Mouse (Mus musculus) lung, adult 10 weeks (tissue): ENCODE results near the gene Nup210l. TPM values are rescaled to one million over a fixed set of nuclear protein-coding genes. Genes with fewer than 3 reads are reported as not detected.

ENCODE experiments used
- polyA plus RNA-seq: library from polyadenylated mRNA; stranded (reverse); fragments of 350-450 nt; fragmentation: Illumina TruSeq; extraction: RNeasy Lipid Tissue Mini Kit (QIAGEN cat#74804); gene quantifications from one replicate; pipeline ENCODE4 v1.2.3, GENCODE M21; 2014; ENCODE audit warnings: low read depth, low replicate concordance; ENCODE audit not compliant: insufficient read depth

Nup210l gene
- polyA plus RNA-seq: 0.12 TPM

DNA sequence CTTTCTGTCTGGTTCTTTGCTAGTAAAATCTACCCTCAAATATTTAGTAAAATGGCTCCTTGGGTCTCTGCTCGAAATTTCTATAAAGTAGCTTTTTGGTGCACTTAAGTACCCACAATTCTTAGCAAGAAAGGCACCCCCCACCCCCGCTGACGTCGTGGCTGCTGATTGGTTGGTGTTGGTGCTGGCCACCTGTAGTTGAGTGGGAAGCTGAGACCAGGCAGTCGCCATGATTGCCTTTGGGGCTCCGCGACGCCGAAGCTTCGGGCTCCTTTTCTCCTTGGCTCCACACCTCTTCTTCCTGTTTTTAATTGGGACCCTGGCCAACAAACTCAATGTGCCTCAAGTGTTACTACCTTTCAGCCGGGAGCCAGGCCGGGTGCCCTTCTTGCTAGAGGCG is at the start of gene Nup210l:
Nup210l (plus strand) TSS at position 195 of the 400 bp plus-strand sequence.

DNA sequence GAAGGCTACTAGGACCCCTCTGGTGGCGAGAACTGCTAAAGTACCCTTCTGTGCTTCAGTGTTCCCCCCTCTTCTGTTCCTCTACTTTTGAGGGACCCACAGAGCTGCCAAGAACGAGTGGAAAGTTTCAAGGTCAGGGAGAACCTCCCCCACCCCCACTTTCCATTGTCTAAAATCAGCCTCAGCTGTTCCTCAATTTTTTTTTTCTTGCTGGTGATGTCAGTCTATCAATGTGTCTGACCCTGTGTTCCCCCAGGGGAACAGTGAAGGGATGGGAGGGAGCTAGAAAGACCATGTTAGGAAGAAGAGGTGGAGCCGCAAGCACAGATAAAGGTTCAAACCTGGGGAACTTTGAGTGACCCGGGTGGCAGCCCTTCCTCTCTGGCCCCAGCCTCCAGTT is 31.6 kb upstream of the Nup210l start, which contains the start of gene Tpm3:
Tpm3 (plus strand) TSS at position 356 of the 400 bp plus-strand sequence.

DNA sequence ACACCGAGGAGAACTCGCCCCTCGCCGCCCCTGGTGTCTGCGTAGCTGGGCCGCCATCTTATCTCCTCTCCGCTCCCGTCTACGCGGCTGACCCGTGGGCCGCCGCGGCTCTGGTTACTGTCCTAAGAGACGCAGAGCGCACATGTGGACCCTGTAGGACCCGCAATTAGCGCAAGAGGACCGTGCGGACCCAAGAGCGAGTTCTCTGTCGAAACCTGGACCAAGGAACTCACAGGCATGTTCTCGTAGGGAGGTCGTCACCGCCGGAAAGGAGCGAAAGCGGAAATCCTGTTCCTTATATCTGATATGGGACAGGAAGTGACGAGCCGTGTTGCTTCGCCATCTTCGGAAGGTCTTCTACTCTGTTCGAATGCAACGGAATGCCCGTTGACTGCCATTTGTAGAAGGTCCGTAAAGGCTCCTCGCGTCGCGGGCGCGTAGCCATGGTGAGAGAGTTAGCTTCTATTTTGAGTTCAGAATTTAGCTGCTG is 109.5 kb downstream of the Nup210l start, which contains the start of the genes Rps27 and Rab13:
Rps27 (minus strand) TSS at position 275 of the 490 bp plus-strand sequence.
Rab13 (plus strand) TSS at position 319 of the 490 bp plus-strand sequence.

DNA sequence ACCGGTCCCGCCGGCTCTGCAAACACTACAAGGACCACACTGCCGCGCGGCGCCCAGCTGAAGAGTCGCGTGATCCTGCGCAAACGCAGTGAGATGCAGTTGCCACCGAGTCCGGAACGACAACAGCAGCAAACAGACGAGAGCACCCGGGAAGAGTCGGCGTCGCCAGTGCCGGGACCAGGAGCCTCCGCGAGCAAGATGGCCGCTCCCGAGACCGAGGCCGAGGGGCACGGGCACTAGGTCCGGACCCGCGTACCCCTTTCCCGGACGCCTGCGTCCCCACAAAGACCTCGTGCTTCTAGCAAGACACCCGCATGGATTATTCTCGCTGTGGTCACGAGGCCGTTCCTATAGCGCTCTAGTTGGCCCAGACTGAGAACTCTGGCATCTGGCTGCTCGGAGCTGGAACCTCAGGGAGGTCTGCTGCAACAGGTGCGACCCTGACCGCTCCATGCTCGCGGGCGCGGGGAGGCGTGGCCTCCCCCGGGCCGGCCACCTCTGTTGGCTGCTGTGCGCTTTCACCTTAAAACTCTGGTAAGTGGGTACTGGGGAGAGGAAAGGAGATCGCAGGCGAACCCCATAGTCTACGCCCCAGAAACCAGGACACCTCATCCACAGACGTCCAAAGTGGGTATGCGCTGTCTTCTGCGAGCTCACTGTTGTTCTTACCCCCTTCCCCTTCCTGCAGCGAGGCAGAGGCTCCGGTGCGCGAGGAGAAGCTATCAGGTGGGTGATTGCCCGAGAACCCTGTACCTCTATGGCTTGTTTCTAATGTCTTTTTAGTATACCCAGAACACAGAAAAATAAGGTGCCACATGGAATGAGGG is 127.8 kb downstream of the Nup210l start, which contains the start of gene Jtb:
Jtb (plus strand) TSS at position 91 of the 827 bp plus-strand sequence.

DNA sequence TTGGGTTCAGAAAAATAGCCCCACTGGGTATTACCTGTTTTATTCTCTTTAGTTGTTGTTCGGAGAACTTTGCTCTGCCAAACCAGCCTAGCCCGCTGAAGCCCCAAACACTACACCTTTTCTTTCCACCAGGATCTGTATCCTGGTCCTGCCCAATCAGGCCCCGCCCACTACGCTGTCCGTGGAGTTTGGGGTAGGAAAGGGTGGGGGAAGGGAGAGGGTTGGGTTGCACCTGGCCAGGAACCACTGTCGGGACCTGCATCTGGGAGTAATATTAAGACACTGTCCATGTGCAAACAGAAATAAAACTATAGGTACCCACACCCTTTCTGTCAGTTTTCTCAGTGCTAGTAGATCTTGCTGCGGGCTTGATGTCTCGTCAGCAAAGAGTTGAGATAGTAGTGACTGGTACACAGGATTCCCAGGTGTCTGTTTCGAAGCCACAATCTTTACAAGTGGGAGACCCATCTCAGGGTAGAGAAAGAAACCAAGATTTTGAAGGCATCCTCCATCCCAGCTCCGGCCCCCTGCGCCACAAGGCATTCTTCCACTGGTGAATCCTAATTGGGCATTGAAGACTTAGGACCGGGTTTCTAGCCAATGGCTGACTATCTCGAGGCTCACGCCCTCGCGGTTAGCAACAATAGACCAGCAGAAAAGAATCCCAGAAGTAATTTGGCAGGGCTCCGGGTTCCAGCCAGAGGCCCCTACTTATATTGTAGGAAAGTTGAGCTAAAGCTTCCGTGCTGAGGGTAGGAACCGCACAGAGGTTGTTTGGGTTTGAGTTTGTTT is 139.2 kb downstream of the Nup210l start, which contains the start of gene Creb3l4:
Creb3l4 (minus strand) TSS at position 529 of the 792 bp plus-strand sequence.

DNA sequence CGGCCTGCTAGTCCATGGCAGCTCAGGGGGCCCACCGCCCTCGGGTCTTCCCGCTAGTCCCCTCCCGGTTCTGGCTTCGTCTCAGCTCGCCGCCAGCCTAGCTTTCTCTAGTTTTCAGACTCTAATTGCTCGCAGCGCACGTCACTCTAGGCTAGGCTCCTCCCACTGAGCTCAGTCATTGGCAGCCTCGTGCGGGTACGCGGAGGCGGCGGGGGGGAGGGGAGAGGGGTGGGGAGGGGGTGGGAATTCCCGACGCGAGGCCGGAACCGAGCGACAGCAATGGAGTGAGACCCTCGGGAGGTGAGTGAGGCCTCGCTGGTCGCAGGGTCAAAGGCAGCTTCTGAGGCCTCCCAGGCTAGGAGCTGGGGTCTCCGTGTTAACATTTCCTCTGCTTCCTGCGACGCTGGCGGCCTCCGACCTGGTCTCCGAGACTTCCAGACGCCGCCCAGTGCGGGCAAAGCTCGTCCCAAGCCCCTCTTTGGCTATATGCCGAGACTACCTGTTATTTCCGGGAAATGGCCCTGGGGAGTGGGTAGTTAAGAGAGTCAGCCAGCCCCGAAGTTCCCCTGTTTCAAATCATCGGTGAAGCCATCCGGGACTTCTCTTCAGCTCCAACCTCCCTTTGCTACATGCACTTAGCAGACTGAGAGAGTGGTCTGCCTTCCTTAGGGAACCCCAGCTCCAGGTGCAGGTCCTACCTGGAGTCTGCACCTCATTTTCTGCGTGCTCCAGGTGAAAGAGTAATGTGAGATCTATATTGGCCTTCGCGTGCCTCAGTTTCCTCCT is 144.2 kb downstream of the Nup210l start, which contains the start of gene Slc39a1:
Slc39a1 (plus strand) TSS at position 213 of the 786 bp plus-strand sequence.

DNA sequence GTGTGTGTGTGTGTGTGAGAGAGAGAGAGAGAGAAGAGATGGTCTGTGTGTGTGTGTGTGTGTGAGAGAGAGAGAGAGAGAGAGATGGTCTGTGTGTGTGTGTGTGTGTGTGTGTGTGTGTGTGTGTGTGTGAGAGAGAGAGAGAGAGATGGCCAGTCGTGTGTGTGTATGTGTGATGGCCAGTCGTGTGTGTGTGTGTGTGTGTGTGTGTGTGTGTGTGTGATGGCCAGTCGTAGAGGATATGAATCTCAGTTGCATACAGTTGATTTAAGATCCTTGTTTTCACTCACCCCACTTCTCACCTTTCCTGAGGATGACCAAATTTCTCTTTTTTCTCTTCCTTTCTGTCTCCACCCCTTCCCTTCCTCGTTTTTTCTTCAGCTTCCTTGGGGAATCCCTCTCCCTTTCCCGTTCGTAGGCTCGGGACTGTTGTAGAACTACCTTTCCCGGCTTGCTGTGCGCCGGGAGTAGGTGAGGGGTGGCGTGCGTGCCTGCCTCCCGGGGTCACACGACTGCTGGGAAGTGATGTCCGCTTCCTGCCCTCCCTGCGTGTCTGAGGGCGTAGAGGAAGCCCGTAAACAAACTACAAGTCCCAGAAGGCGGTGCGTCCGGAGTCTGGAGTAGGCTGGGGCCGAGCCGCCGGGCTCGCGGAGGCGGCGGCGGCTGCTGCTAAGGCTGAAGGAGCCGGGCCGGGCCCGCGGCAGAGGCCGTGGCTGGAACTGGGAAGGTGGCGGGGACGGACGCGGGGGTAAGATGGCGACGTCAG is 149.9 kb downstream of the Nup210l start, which contains the start of gene Crtc2:
Crtc2 (plus strand) TSS at position 511 of the 766 bp plus-strand sequence.

Other genes with a start within 250 kb of the Nup210l start
- gene Il6ra, start 190.9 kb upstream of the Nup210l start, polyA plus RNA-seq: 9.3 TPM
- 9.1 TPM for gene Atp8b2, start 140.6 kb upstream of the Nup210l start, polyA plus RNA-seq
- 68.6 TPM for gene Hax1, start 105.4 kb upstream of the Nup210l start, polyA plus RNA-seq
- gene 4933434E20Rik, start 52.5 kb upstream of the Nup210l start, polyA plus RNA-seq: 91.0 TPM
- 27.3 TPM for gene Ubap2l, start 51.5 kb upstream of the Nup210l start, polyA plus RNA-seq
- 250 TPM for gene Tpm3, start 31.5 kb upstream of the Nup210l start, polyA plus RNA-seq
- 6,956 TPM for gene Rps27, start 109.5 kb downstream of the Nup210l start, polyA plus RNA-seq
- gene Rab13, start 109.6 kb downstream of the Nup210l start, polyA plus RNA-seq: 19.0 TPM
- 75.8 TPM for gene Jtb, start 127.5 kb downstream of the Nup210l start, polyA plus RNA-seq
- gene Creb3l4, start 139.4 kb downstream of the Nup210l start, polyA plus RNA-seq: 1.8 TPM
- 61.5 TPM for gene Slc39a1, start 144.0 kb downstream of the Nup210l start, polyA plus RNA-seq
- 24.8 TPM for gene Crtc2, start 150.0 kb downstream of the Nup210l start, polyA plus RNA-seq
- 5.8 TPM for gene Dennd4b, start 161.1 kb downstream of the Nup210l start, polyA plus RNA-seq
- 7.2 TPM for gene Gatad2b, start 189.0 kb downstream of the Nup210l start, polyA plus RNA-seq